Mouse (Mus musculus) heart, embryonic 15.5 days (tissue): Measurements from ENCODE around the gene Ube2j1. TPM values are rescaled to one million over a fixed set of nuclear protein-coding genes. Genes with fewer than 3 reads are reported as not detected.
A peak's percentile ranks its signal among the peaks of the same experiment; 100 is the strongest.

Source experiments
- ATAC-seq: fragments of 200-750 bp; cut with Nextera tagmentation; replicated peaks from 2 replicates; pipeline ENCODE4 v1.8.0; 2017; ENCODE audit warnings: low read depth, moderate TSS enrichment; ENCODE audit not compliant: insufficient number of reproducible peaks, insufficient read depth, low FRiP score
- H3K27ac ChIP-seq: fragments of 300-500 bp; sonication (generic); 2 replicates; pipeline ENCODE4 v1.5.1; 2015; ENCODE audit warnings: mild to moderate bottlenecking, inconsistent platforms
- H3K27me3 ChIP-seq: fragments of 300-500 bp; sonication (generic); 2 replicates; pipeline ENCODE4 v1.6.1; 2015; ENCODE audit warnings: inconsistent platforms
- H3K36me3 ChIP-seq: fragments of 300-500 bp; sonication (generic); 2 replicates; pipeline ENCODE4 v1.6.1; 2015; ENCODE audit warnings: mild to moderate bottlenecking, inconsistent platforms
- H3K4me1 ChIP-seq: fragments of 300-500 bp; sonication (generic); replicated peaks from 2 replicates; pipeline ENCODE4 v1.6.1; 2015; ENCODE audit warnings: inconsistent platforms
- H3K4me2 ChIP-seq: fragments of 300-500 bp; sonication (generic); 2 replicates; pipeline ENCODE4 v1.6.1; 2015; ENCODE audit warnings: inconsistent platforms, mild to moderate bottlenecking, moderate library complexity
- H3K4me3 ChIP-seq: fragments of 300-500 bp; sonication (generic); 2 replicates; pipeline ENCODE4 v1.5.1; 2015; ENCODE audit warnings: mild to moderate bottlenecking, inconsistent platforms
- H3K9ac ChIP-seq: fragments of 300-500 bp; sonication (generic); 2 replicates; pipeline ENCODE4 v1.6.1; 2015; ENCODE audit warnings: mild to moderate bottlenecking, inconsistent platforms
- H3K9me3 ChIP-seq: fragments of 300-500 bp; sonication (generic); replicated peaks from 2 replicates; pipeline ENCODE4 v1.6.1; 2016; ENCODE audit warnings: inconsistent platforms
- WGBS: fragments of 180-500 bp; shearing (Covaris S2); methylation state at CpG from one replicate; pipeline ENCODE4 v1.1.7; 2015; ENCODE audit warnings: mixed read lengths; 5-methylcytosine and 5-hydroxymethylcytosine counted together
- polyA plus RNA-seq: library from polyadenylated mRNA; unstranded; fragments of >200 nt; fragmentation: Nextera tagmentation; extraction: Ambion mirVana; gene quantifications from 2 replicates; pipeline ENCODE4 v1.2.1, GENCODE M21; 2015

The Ube2j1 gene
- polyA plus RNA-seq, 1 experiment from 2014 or later, result 32.5 TPM

DNA sequence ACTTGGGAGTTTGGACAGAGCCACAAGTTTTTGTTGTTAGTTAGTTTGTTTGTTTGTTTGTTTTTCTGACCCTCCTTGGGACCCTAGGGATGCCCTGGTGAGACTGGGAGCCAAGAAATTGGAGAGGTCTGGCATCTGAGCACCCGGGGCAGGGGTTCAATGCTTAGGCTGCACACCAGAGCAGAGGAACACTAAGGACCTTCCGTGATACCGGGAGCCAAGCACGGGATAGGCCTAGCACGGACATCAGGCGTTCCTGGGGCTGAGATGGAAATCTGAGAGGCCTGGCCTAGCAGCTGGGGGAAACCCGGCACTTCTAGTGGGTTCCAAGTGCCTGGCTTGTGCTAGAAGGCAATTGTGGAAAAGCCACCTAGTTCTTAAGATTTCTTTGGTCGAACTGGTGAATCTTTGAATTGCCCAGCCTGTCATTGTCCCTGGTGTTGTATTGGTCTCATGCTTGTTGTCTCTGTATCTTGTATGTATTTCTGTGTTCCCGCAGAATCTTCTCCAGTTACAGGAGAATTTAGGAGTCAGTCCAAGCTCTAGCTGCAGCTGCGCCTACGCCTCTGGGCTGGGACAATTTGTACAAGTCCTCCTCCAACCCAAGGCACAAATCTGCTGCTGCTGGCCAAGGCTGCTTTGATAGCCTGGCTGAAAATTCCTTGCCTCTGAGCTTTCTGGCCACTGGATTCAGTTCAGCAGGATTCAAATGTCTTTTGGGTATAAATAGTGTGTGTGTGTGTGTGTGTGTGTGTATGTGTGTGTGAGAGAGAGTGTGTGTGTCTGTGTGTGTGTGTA lies 26.9 kb downstream of the Ube2j1 start:
- H3K9ac ChIP-seq, result no peak overlapping the region
- peak overlapping the region; percentile 32; the same call in 1 of the 2 replicates for H3K27ac ChIP-seq
- H3K4me2 ChIP-seq, result no peak overlapping the region
- H3K27me3 ChIP-seq, result no peaks in the 10 kb centered on the region
- 49% methylated on average over 11 of the region's 11 CpGs for WGBS
- peaks cover 7% of the 10 kb centered on the region; the same call in 1 of the 2 replicates for H3K4me1 ChIP-seq
- ATAC-seq, result no peak
- H3K36me3 ChIP-seq, result no peaks in the 10 kb centered on the region
- H3K9me3 ChIP-seq, result no peaks in the 10 kb centered on the region
- H3K4me3 ChIP-seq, result no peak overlapping the region

DNA sequence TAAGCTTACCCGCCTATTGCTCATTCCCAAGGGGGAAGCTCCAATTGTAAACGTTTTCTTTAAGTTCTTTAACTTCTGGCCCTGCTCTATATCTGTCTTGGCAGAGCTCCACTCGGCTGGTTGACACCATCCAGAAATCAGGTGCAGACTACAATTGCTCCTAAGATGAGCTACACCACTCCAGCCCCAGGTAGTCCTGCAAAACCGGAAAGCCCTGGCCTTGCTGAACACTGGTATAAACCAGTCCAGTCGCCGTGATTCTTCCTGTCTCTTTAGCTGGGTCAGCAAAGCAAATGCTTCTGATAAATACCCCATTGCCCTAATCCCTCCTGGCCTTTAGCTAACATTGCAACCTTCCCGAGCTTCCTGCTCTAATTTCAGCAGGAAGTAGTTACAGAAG lies 29.9 kb downstream of the Ube2j1 start:
- Histone ChIP-seq H3K9me3 (no peaks in the 10 kb centered on the region), H3K36me3 (no peaks in the 10 kb centered on the region), H3K27me3 (no peaks in the 10 kb centered on the region), H3K27ac (no peak overlapping the region), H3K9ac (no peak overlapping the region), H3K4me1 (peaks cover 11% of the 10 kb centered on the region), H3K4me2 (no peak overlapping the region), H3K4me3 (no peak overlapping the region)
- WGBS, result 36% methylated on average over 7 of the region's 7 CpGs
- ATAC-seq, result no peak

DNA sequence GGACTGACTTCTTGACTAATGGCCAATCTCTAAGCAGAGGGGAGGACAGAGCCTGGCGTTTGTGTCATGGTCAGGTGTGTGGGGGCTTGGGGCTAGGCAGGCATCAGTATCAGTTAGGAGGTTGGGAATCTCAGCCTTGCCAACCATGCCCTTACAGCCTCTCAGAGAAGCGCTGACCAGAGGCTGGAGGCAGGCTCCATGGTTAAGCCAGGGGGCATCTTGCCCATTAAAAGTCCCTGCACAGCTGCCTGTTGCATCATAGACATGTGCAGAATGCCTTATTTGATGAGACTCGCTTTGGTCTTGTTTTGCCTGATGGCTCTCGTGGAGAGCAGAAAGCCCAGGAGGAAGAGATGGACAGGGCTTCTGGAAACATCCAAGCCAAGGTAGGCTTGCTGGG lies 31.8 kb downstream of the Ube2j1 start, which contains the start of gene Gabrr2:
Gabrr2 (plus strand) TSS at position 19 of the 400 bp plus-strand sequence.
- WGBS, result 83% methylated on average over 4 of the region's 4 CpGs

DNA sequence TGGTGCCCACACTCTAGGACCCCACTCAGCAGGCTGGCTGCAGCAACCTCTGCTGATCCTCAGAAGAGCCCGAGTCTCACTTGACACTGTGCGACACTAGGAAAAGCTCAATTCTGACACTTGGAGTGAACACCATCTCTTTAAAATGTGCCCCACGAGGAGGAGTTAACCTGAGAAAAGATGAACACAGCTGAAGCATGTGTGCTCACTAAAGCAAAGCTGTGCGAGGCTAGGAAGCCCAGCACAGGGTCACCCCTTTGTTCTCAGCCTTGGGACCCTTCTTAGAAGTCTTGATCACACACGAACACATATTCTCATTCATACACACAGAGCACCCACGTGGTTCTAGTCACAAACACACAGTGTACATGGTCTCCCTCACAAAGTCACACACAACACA lies 33.8 kb downstream of the Ube2j1 start:
- no peak for ATAC-seq
- H3K4me3 ChIP-seq, result no peak overlapping the region
- H3K4me2 ChIP-seq, result no peak overlapping the region
- H3K36me3 ChIP-seq, result no peaks in the 10 kb centered on the region
- H3K27ac ChIP-seq, result no peak overlapping the region
- no peak overlapping the region for H3K9ac ChIP-seq
- H3K9me3 ChIP-seq, result no peaks in the 10 kb centered on the region
- H3K4me1 ChIP-seq, result peaks cover 12% of the 10 kb centered on the region
- no peaks in the 10 kb centered on the region for H3K27me3 ChIP-seq
- 73% methylated on average over 6 of the region's 6 CpGs for WGBS

More for the DNA sequence above, 31.8 kb downstream of the Ube2j1 start, which contains the start of gene Gabrr2:
- Histone ChIP-seq H3K36me3 (no peaks in the 10 kb centered on the region), H3K4me3 (no peak within 1 kb of the TSS), H3K4me1 (peaks cover 14% of the 10 kb centered on the region), H3K9me3 (no peaks in the 10 kb centered on the region), H3K4me2 (no peak within 1 kb of the TSS), H3K27me3 (no peaks in the 10 kb centered on the region), H3K27ac (no peak within 1 kb of the TSS), H3K9ac (no peak within 1 kb of the TSS)
- no peak for ATAC-seq

DNA sequence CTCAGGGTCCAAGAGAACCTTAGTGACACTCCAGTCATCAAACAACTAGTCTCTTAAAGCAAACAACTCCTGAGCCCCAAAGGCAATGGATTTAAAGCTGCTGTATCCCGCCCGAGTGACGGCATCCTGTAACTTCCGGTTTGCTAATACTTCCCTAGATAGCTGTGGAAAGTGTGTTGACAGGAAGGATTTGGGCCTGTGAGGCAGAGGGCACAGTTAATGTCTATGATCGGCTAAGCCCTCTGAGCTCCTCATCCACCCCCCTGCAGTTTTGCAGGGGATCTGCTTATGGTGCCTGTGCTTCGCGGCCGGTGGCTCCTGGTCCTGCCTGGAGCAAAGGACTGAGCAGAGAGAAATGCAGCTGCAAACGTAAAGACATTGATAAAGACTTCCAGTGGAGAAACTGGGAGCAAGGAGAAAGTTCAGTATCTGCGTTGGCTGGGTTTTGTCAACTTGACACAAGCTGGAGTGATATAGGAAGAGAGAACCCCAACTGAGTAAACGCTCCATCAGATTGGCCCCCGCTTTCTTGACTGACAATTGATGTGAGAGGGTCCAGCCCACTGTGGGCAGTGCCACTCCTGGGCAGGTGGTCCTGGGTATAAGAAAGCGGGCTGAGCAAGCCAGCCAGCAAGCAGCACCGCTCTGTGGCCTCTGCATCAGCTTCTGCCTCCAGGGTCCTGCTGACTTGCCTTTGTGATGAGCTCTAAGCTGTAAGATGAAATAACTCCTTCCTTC lies 35.2 kb downstream of the Ube2j1 start:
- no peak overlapping the region; the same call in 1 of the 2 replicates for H3K9ac ChIP-seq
- peak overlapping the region; percentile 17 for H3K4me3 ChIP-seq
- H3K27ac ChIP-seq, result no peak overlapping the region
- no peaks in the 10 kb centered on the region for H3K9me3 ChIP-seq
- 28% methylated on average over 14 of the region's 14 CpGs for WGBS
- no peaks in the 10 kb centered on the region for H3K27me3 ChIP-seq
- H3K4me2 ChIP-seq, result peak overlapping the region; percentile 55
- ATAC-seq, result no peak
- H3K4me1 ChIP-seq, result peaks cover 9% of the 10 kb centered on the region
- no peaks in the 10 kb centered on the region for H3K36me3 ChIP-seq

DNA sequence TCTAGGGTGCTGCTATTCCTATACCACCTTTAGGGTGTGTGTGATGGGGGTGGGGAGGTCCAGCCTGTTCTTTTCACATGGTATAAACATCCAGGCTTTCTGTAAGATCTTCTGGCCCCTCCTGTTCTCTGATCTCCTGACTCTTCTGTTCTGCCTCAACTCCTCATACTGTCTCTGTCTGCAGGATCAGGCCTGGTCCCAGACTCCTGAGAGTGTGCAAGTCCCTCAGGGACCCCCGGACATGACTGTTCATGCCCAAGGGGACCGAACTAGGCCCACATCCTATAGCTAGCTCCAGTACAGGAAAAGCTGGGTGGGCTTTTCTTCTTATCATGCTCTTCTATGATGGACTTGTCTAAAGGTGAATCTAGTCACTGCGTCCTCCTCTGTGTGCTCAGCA lies 36.1 kb downstream of the Ube2j1 start:
- no peak overlapping the region for H3K4me3 ChIP-seq
- H3K27me3 ChIP-seq, result no peaks in the 10 kb centered on the region
- no peak overlapping the region for H3K27ac ChIP-seq
- H3K4me1 ChIP-seq, result peaks cover 9% of the 10 kb centered on the region
- WGBS, result 89% methylated on average over 3 of the region's 3 CpGs
- no peaks in the 10 kb centered on the region for H3K9me3 ChIP-seq
- no peak overlapping the region for H3K9ac ChIP-seq
- H3K4me2 ChIP-seq, result no peak overlapping the region
- H3K36me3 ChIP-seq, result no peaks in the 10 kb centered on the region
- ATAC-seq, result no peak

DNA sequence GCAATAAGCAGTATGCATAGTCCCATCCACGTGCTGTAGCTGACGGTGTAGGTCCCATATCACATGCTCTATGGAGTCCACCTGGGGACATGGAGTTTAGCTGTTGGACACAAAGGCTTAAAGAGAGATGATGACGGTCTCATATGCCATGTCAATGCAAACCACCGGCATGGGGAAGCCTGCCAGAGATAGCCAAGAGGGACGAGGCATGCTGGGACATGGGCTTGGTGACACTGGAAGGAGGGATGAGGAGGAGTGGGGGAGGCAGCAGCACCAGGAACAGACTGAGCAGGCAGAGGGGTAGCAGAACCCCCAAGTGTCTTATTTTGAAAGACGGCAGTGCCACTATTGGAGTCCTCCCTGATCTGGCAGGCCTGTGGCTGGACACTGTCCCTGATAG lies 36.6 kb downstream of the Ube2j1 start:
- no peak overlapping the region for H3K4me3 ChIP-seq
- no peaks in the 10 kb centered on the region for H3K9me3 ChIP-seq
- H3K4me1 ChIP-seq, result peaks cover 14% of the 10 kb centered on the region
- 85% methylated on average over 6 of the region's 6 CpGs for WGBS
- H3K9ac ChIP-seq, result no peak overlapping the region
- no peak overlapping the region for H3K4me2 ChIP-seq
- H3K27ac ChIP-seq, result no peak overlapping the region
- no peak for ATAC-seq
- no peaks in the 10 kb centered on the region for H3K36me3 ChIP-seq
- no peaks in the 10 kb centered on the region for H3K27me3 ChIP-seq

DNA sequence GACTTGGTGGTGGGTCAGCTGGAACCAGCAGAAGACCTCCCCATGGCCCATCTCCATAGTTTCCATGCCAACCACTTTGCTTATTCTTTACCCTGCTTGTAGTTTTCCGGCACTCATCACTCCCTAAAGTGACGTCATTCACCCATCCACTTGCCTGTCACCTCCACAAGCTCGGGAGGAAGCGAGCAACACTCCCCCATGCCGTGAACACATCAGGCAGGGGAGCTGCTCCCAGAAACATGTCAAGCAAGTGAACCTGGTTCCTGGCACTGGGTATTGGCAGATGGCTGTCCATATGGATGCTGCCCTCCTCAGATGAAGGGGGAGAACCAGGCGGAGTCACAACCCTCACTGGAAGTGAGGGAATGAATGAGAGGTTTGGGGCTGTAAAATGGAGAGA lies 37.7 kb downstream of the Ube2j1 start:
- Histone ChIP-seq H3K36me3 (no peaks in the 10 kb centered on the region), H3K4me2 (no peak overlapping the region), H3K4me3 (no peak overlapping the region), H3K9ac (no peak overlapping the region), H3K9me3 (no peaks in the 10 kb centered on the region), H3K27me3 (no peaks in the 10 kb centered on the region), H3K4me1 (peaks cover 15% of the 10 kb centered on the region), H3K27ac (no peak overlapping the region)
- 52% methylated on average over 6 of the region's 6 CpGs for WGBS
- ATAC-seq, result no peak

DNA sequence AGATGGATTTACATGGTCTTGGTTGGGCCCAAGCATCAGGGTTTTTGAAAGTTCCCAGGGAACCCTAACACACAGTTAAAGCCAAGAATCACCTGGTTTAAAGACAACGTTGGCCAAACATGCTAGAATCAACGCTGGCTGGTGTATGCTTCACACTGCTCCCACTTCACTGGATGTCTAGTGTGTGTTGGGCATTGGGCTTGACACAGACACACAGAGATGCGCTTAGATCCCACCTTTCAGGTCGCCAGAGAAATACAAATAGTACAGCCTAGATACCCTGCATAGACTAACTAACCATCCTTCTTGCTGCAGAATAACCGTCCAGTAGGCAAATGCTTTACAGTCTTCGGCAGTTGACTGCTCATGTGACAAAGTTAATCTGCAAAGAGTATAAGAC lies 39.1 kb downstream of the Ube2j1 start:
- no peak for ATAC-seq
- Histone ChIP-seq H3K27me3 (no peaks in the 10 kb centered on the region), H3K27ac (no peak overlapping the region), H3K9me3 (no peaks in the 10 kb centered on the region), H3K9ac (no peak overlapping the region), H3K36me3 (no peaks in the 10 kb centered on the region), H3K4me1 (peaks cover 15% of the 10 kb centered on the region), H3K4me3 (no peak overlapping the region), H3K4me2 (no peak overlapping the region)
- 87% methylated on average over 6 of the region's 6 CpGs for WGBS

DNA sequence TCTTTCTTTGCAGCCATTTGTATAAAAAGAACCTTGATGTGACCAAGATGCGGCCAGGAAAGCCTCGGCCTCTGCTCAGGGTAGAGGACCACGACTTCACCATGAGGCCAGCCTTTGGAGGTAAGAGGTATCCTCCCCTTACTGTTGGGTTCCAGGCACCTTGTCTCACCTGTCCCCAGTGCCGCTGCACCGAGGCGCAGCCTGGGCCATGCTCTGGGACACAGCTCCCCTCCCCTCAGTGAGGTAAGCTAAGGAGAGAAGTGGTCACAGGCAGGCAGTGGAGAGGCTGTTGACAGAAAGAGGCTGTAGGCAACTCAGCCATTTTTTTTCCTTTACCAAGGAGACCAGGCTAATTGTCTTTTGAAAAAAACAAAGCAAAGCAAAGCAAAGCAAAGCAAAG lies 40.1 kb downstream of the Ube2j1 start:
- Histone ChIP-seq H3K4me2 (no peak overlapping the region), H3K27ac (no peak overlapping the region), H3K4me3 (no peak overlapping the region), H3K36me3 (no peaks in the 10 kb centered on the region), H3K4me1 (peaks cover 10% of the 10 kb centered on the region), H3K9ac (no peak overlapping the region), H3K27me3 (no peaks in the 10 kb centered on the region), H3K9me3 (no peaks in the 10 kb centered on the region)
- 69% methylated on average over 6 of the region's 6 CpGs for WGBS
- no peak for ATAC-seq

DNA sequence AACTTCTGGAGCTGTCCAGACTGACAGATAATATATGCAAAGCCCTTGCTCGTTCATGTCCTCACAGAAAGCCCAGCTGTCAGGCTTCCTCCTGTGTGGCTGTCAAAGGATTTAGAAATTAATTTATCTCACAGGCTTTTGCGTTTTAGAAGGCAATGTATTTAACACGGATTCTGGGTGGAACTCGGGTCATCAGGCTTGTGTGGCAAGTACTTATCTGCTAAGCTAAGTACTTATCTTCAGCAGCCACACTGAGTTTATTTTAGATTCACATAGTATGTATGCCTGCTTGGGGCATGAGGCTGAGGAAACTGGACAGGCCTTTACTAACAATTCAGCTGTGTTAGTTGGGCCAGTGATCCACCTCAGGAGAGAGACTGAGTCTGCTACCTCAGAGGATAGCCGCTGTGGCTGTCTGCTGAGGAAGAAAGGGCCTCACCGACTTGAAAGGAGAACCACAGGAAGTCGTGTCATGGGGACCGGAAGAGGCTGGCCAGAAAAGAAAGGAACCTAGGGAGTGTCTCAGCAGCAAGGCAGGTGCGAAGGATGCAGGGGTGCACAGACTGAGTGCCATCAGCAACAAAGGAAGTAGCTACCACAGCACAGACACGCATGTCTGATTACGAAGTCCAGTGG lies 41.4 kb downstream of the Ube2j1 start:
- no peak; the same call in 1 of the 2 replicates for ATAC-seq
- Histone ChIP-seq H3K4me3 (no peak overlapping the region), H3K9ac (no peak overlapping the region), H3K9me3 (no peaks in the 10 kb centered on the region), H3K36me3 (no peaks in the 10 kb centered on the region), H3K4me1 (peaks cover 7% of the 10 kb centered on the region), H3K27ac (no peak overlapping the region), H3K4me2 (no peak overlapping the region), H3K27me3 (no peaks in the 10 kb centered on the region)
- WGBS, result 38% methylated on average over 11 of the region's 11 CpGs
